Mouse (Mus musculus): ENCODE results near the gene Aff1. TPM values are rescaled to one million over a fixed set of nuclear protein-coding genes. Genes with fewer than 3 reads are reported as not detected.

Aff1 gene
- polyA plus RNA-seq, 1 experiment from 2014 or later, result 8.0 TPM

GRCm38 (mm10) chr5:103775429-103775828, 83.3 kb downstream of the Aff1 start:
- peaks cover 8% of the 10 kb centered on the region; the same call in 1 of the 2 replicates for H3K36me3 ChIP-seq
- H3K4me1 ChIP-seq (replicated peaks), result peaks cover 100% of the 10 kb centered on the region
- WGBS (ENCODE audit: insufficient replicate concordance), result 89% methylated on average over 13 of the region's 13 CpGs
- no peaks in the 10 kb centered on the region for H3K27me3 ChIP-seq
- H3K27ac ChIP-seq, result peak overlapping the region; percentile 9; the same call in 1 of the 2 replicates
- ATAC-seq (ENCODE audit: low read depth) (no peak), DNase-seq (no peak)
- no peak overlapping the region for H3K4me3 ChIP-seq (replicated peaks)
- H3K9ac ChIP-seq, result no peak overlapping the region
- H3K9me3 ChIP-seq (replicated peaks), result no peaks in the 10 kb centered on the region
- no peak overlapping the region for H3K4me2 ChIP-seq

GRCm38 (mm10) chr5:103776842-103777241, 84.7 kb downstream of the Aff1 start:
- no peak for DNase-seq
- 66% methylated on average over 4 of the region's 4 CpGs for WGBS (ENCODE audit: insufficient replicate concordance)
- Histone ChIP-seq H3K36me3 (peaks cover 6% of the 10 kb centered on the region; the same call in 1 of the 2 replicates), H3K4me2 (peak overlapping the region; percentile 8; the same call in 1 of the 2 replicates), H3K9ac (no peak overlapping the region), H3K4me3 (replicated peaks) (no peak overlapping the region), H3K27ac (no peak overlapping the region), H3K9me3 (replicated peaks) (no peaks in the 10 kb centered on the region), H3K27me3 (no peaks in the 10 kb centered on the region), H3K4me1 (replicated peaks) (peaks cover 100% of the 10 kb centered on the region)
- no peak for ATAC-seq (ENCODE audit: low read depth)

- ATAC-seq (ENCODE audit: low read depth), result no peak
- WGBS (ENCODE audit: insufficient replicate concordance), result 78% methylated on average over 4 of the region's 4 CpGs
- Histone ChIP-seq H3K36me3 (peaks cover 7% of the 10 kb centered on the region), H3K9ac (no peak overlapping the region), H3K4me1 (replicated peaks) (peaks cover 98% of the 10 kb centered on the region), H3K9me3 (replicated peaks) (no peaks in the 10 kb centered on the region), H3K4me3 (replicated peaks) (no peak overlapping the region), H3K27ac (no peak overlapping the region), H3K4me2 (peak overlapping the region; percentile 46), H3K27me3 (no peaks in the 10 kb centered on the region)
- no peak for DNase-seq
Measured at GRCm38 (mm10) chr5:103777446-103777845, 85.3 kb downstream of the Aff1 start.

GRCm38 (mm10) chr5:103778314-103779117, 86.3 kb downstream of the Aff1 start:
- DNase-seq (no peak), ATAC-seq (ENCODE audit: low read depth) (0 out of 2 replicates have a peak, but pooled peaks have one; percentile 8)
- Histone ChIP-seq H3K36me3 (peaks cover 17% of the 10 kb centered on the region), H3K4me1 (replicated peaks) (peaks cover 91% of the 10 kb centered on the region), H3K27ac (peak overlapping the region; percentile 3; the same call in 1 of the 2 replicates), H3K9me3 (replicated peaks) (no peaks in the 10 kb centered on the region), H3K4me3 (replicated peaks) (no peak overlapping the region; the same call in 1 of the 2 replicates), H3K9ac (peak overlapping the region; percentile 28; the same call in 1 of the 2 replicates), H3K27me3 (no peaks in the 10 kb centered on the region), H3K4me2 (peak overlapping the region; percentile 46)
- WGBS (ENCODE audit: insufficient replicate concordance), result 23% methylated on average over 17 of the region's 17 CpGs

GRCm38 (mm10) chr5:103779836-103780235, 87.7 kb downstream of the Aff1 start:
- no peak overlapping the region for H3K9ac ChIP-seq
- no peak overlapping the region for H3K4me2 ChIP-seq
- H3K9me3 ChIP-seq (replicated peaks), result no peaks in the 10 kb centered on the region
- H3K27me3 ChIP-seq, result no peaks in the 10 kb centered on the region
- H3K4me1 ChIP-seq (replicated peaks), result peaks cover 78% of the 10 kb centered on the region
- H3K4me3 ChIP-seq (replicated peaks), result no peak overlapping the region
- H3K36me3 ChIP-seq, result peaks cover 31% of the 10 kb centered on the region
- ATAC-seq (ENCODE audit: low read depth), result no peak
- H3K27ac ChIP-seq, result no peak overlapping the region
- 38% methylated on average over 10 of the region's 10 CpGs for WGBS (ENCODE audit: insufficient replicate concordance)
- no peak for DNase-seq

- WGBS (ENCODE audit: insufficient replicate concordance), result 61% methylated on average over 6 of the region's 6 CpGs
- H3K27me3 ChIP-seq, result no peaks in the 10 kb centered on the region
- no peaks in the 10 kb centered on the region for H3K9me3 ChIP-seq (replicated peaks)
- H3K4me2 ChIP-seq, result no peak overlapping the region; the same call in 1 of the 2 replicates
- H3K36me3 ChIP-seq, result peaks cover 35% of the 10 kb centered on the region
- DNase-seq (no peak), ATAC-seq (ENCODE audit: low read depth) (no peak)
- H3K27ac ChIP-seq, result no peak overlapping the region
- peaks cover 74% of the 10 kb centered on the region for H3K4me1 ChIP-seq (replicated peaks)
- H3K9ac ChIP-seq, result no peak overlapping the region
- no peak overlapping the region for H3K4me3 ChIP-seq (replicated peaks)
Measured at GRCm38 (mm10) chr5:103780266-103780665, 88.1 kb downstream of the Aff1 start.

- H3K4me1 ChIP-seq (replicated peaks), result peaks cover 68% of the 10 kb centered on the region
- no peak for DNase-seq
- peaks cover 40% of the 10 kb centered on the region for H3K36me3 ChIP-seq
- no peak overlapping the region for H3K4me2 ChIP-seq
- ATAC-seq (ENCODE audit: low read depth), result no peak
- H3K27me3 ChIP-seq, result no peaks in the 10 kb centered on the region
- H3K9ac ChIP-seq, result no peak overlapping the region
- H3K4me3 ChIP-seq (replicated peaks), result no peak overlapping the region
- WGBS (ENCODE audit: insufficient replicate concordance), result 81% methylated on average over 6 of the region's 6 CpGs
- no peaks in the 10 kb centered on the region for H3K9me3 ChIP-seq (replicated peaks)
- H3K27ac ChIP-seq, result no peak overlapping the region
Measured at GRCm38 (mm10) chr5:103780836-103781235, 88.7 kb downstream of the Aff1 start.

GRCm38 (mm10) chr5:103783086-103783668, 91.0 kb downstream of the Aff1 start:
- H3K27me3 ChIP-seq, result no peaks in the 10 kb centered on the region
- ATAC-seq (ENCODE audit: low read depth) (no peak), DNase-seq (no peak)
- H3K9me3 ChIP-seq (replicated peaks), result no peaks in the 10 kb centered on the region
- no peak overlapping the region for H3K4me3 ChIP-seq (replicated peaks)
- H3K27ac ChIP-seq, result no peak overlapping the region
- H3K4me1 ChIP-seq (replicated peaks), result peaks cover 49% of the 10 kb centered on the region
- H3K9ac ChIP-seq, result no peak overlapping the region
- WGBS (ENCODE audit: insufficient replicate concordance), result 86% methylated on average over 11 of the region's 11 CpGs
- H3K4me2 ChIP-seq, result no peak overlapping the region
- peaks cover 58% of the 10 kb centered on the region for H3K36me3 ChIP-seq

- H3K27me3 ChIP-seq, result no peaks in the 10 kb centered on the region
- DNase-seq, result no peak
- H3K4me2 ChIP-seq, result no peak overlapping the region
- H3K9ac ChIP-seq, result no peak overlapping the region
- WGBS (ENCODE audit: insufficient replicate concordance), result 83% methylated on average over 10 of the region's 10 CpGs
- H3K27ac ChIP-seq, result no peak overlapping the region
- no peaks in the 10 kb centered on the region for H3K9me3 ChIP-seq (replicated peaks)
- H3K4me3 ChIP-seq (replicated peaks), result no peak overlapping the region
- peaks cover 79% of the 10 kb centered on the region for H3K36me3 ChIP-seq
- ATAC-seq (ENCODE audit: low read depth), result no peak
- H3K4me1 ChIP-seq (replicated peaks), result peaks cover 19% of the 10 kb centered on the region
Measured at GRCm38 (mm10) chr5:103786096-103786495, 93.9 kb downstream of the Aff1 start.

- Histone ChIP-seq H3K9me3 (replicated peaks) (no peaks in the 10 kb centered on the region), H3K4me3 (replicated peaks) (no peak overlapping the region), H3K36me3 (peaks cover 89% of the 10 kb centered on the region), H3K27me3 (no peaks in the 10 kb centered on the region), H3K27ac (no peak overlapping the region), H3K4me1 (replicated peaks) (peaks cover 4% of the 10 kb centered on the region; the same call in 1 of the 2 replicates), H3K4me2 (no peak overlapping the region), H3K9ac (no peak overlapping the region)
- 54% methylated on average over 6 of the region's 6 CpGs for WGBS (ENCODE audit: insufficient replicate concordance)
- ATAC-seq (ENCODE audit: low read depth), result no peak
- DNase-seq, result no peak
Measured at GRCm38 (mm10) chr5:103788476-103788875, 96.3 kb downstream of the Aff1 start.

- no peak for DNase-seq
- H3K9me3 ChIP-seq (replicated peaks), result no peaks in the 10 kb centered on the region
- no peak overlapping the region for H3K4me3 ChIP-seq (replicated peaks)
- H3K36me3 ChIP-seq, result peaks cover 89% of the 10 kb centered on the region
- WGBS (ENCODE audit: insufficient replicate concordance), result 86% methylated on average over 2 of the region's 2 CpGs
- no peak overlapping the region for H3K4me2 ChIP-seq
- H3K4me1 ChIP-seq (replicated peaks), result peaks cover 4% of the 10 kb centered on the region; the same call in 1 of the 2 replicates
- no peak overlapping the region for H3K9ac ChIP-seq
- no peak overlapping the region for H3K27ac ChIP-seq
- no peak for ATAC-seq (ENCODE audit: low read depth)
- H3K27me3 ChIP-seq, result no peaks in the 10 kb centered on the region
Measured at GRCm38 (mm10) chr5:103788976-103789375, 96.8 kb downstream of the Aff1 start.
